8 mouse cellular contexts compared by ENCODE assay signal in genomic region chr10:68276350-68276975, GRCm38 (mm10). TPM values are rescaled to one million over a fixed set of nuclear protein-coding genes. Genes with fewer than 3 reads are reported as not detected.
DNase-seq lines count a peak whose midpoint lies in the region; ATAC-seq and TF ChIP-seq lines count a peak whose summit lies in the region.

No protein-coding gene starts in this region.

- H3K27me3 ChIP-seq in lung, postnatal 0 days (replicated peaks; ENCODE audit: insufficient read depth, low read length), result no peaks in the 10 kb centered on the region

- peak; percentile 8 for DNase-seq in MEL-GATA-1-ER (ENCODE audit: extremely low read depth, low read depth)
- peak; percentile 77 to 79 for DNase-seq in cerebellum, adult 18-20 months
- peak; percentile 83 for DNase-seq in forelimb bud, embryonic 11.5 days (ENCODE audit: low read depth, low spot score)
- DNase-seq in layer of hippocampus, adult 9-11 months, result peak; percentile 75
- peak; percentile 86 for DNase-seq in lung, postnatal 0 days (ENCODE audit: low spot score)
- DNase-seq in ovary, postnatal 10 days (ENCODE audit: low spot score), result peak; percentile 56
- peak; percentile 78 for DNase-seq in thymus, postnatal 25 days

- 0 out of 2 replicates have a peak, but pooled peaks cover 4% of the 10 kb centered on the region for H3K36me3 ChIP-seq in lung, postnatal 0 days (ENCODE audit: insufficient read depth, low read length)

- peak overlapping the region; percentile 60 for H3K9ac ChIP-seq in lung, postnatal 0 days (replicated peaks; ENCODE audit: low read depth)

- H3K4me1 ChIP-seq in lung, postnatal 0 days (ENCODE audit: insufficient read depth, low read depth, low read length), result no peaks in the 10 kb centered on the region; the same call in 1 of the 2 replicates

- no peak for TF ChIP-seq CTCF in lung, postnatal 0 days (IDR thresholded peaks at IDR 0.05)

- H3K4me3 ChIP-seq in lung, postnatal 0 days (ENCODE audit: low read depth, low read length), result peak overlapping the region; percentile 68

- peak overlapping the region; percentile 93 for H3K27ac ChIP-seq in lung, postnatal 0 days (ENCODE audit: low read length)

- H3K4me2 ChIP-seq in lung, postnatal 0 days (replicated peaks; ENCODE audit: low read depth, low read length), result peak overlapping the region; percentile 92

- no peaks in the 10 kb centered on the region for H3K9me3 ChIP-seq in lung, postnatal 0 days (ENCODE audit: low read length)

- ATAC-seq in hematopoietic stem cell, adult 5-6 weeks (replicated peaks in 1 of 2; ENCODE audit: insufficient read depth in 1 of 2, low FRiP score in 2 of 2, low TSS enrichment in 1 of 2, low read depth in 1 of 2, poor library complexity in 2 of 2, severe bottlenecking in 2 of 2), result peak; percentile 52
- ATAC-seq in lung, postnatal 0 days, result peak; percentile 77

- 2% methylated on average over 24 of the region's 29 CpGs for WGBS in lung, postnatal 0 days

- no peak for TF ChIP-seq EP300 in lung, postnatal 0 days (IDR thresholded peaks at IDR 0.05)

RNA-seq across cellular contexts. Expression of gene Arid5b, which starts 2.1 kb away (rescaled TPM):
- total RNA-seq in hematopoietic stem cell, adult 5-6 weeks (2017), result 12.5 and 13.8 TPM in 2 replicates
- 42.8 and 50.8 TPM in 2 replicates for polyA plus RNA-seq in lung, postnatal 0 days (2015; fragmentation: Nextera tagmentation; extraction: Ambion mirVana)

Comparison
In these comparisons a context has a peak if more than half of its experiments do, and no peak if none do; other contexts are left out.
1. Peak in every context shown above with its lines: DNase-seq, ATAC-seq, H3K4me3 ChIP-seq and H3K27ac ChIP-seq.
2. DNase-seq: peak in every context shown above with its lines; median percentile 86 in lung, postnatal 0 days; 83 in forelimb bud, embryonic 11.5 days; 78 in cerebellum, adult 18-20 months; 78 in thymus, postnatal 25 days; 75 in layer of hippocampus, adult 9-11 months; 56 in ovary, postnatal 10 days; 8 in MEL-GATA-1-ER.